Mouse (Mus musculus) midbrain, embryonic 12.5 days (tissue): ENCODE measurements around the gene Gm3164. TPM values are rescaled to one million over a fixed set of nuclear protein-coding genes. Genes with fewer than 3 reads are reported as not detected.
A peak's percentile ranks its signal among the peaks of the same experiment; 100 is the strongest.
"Not testable (repeated sequence)": the region's sequence is repeated elsewhere in the genome, so short reads cannot be mapped to it uniquely, and the experiment has no call there.

Source experiments
- ATAC-seq: fragments of 200-750 bp; cut with Nextera tagmentation; 2 replicates; pipeline ENCODE4 v1.8.0; 2017; ENCODE audit warnings: low read depth, moderate TSS enrichment, moderate library complexity; ENCODE audit not compliant: low FRiP score
- H3K27ac ChIP-seq: fragments of 300-500 bp; sonication (generic); replicated peaks from 2 replicates; pipeline ENCODE4 v1.5.1; 2016; ENCODE audit warnings: mild to moderate bottlenecking
- H3K27me3 ChIP-seq: fragments of 300-500 bp; sonication (generic); 2 replicates; pipeline ENCODE4 v1.6.1; 2016; ENCODE audit warnings: mild to moderate bottlenecking
- H3K36me3 ChIP-seq: fragments of 300-500 bp; sonication (generic); 2 replicates; pipeline ENCODE4 v1.6.1; 2016
- H3K4me1 ChIP-seq: fragments of 300-500 bp; sonication (generic); 2 replicates; pipeline ENCODE4 v1.6.1; 2016
- H3K4me2 ChIP-seq: fragments of 300-500 bp; sonication (generic); replicated peaks from 2 replicates; pipeline ENCODE4 v1.6.1; 2016; ENCODE audit warnings: mild to moderate bottlenecking, moderate library complexity
- H3K4me3 ChIP-seq: fragments of 300-500 bp; sonication (generic); 2 replicates; pipeline ENCODE4 v1.5.1; 2016; ENCODE audit warnings: mild to moderate bottlenecking
- H3K9ac ChIP-seq: fragments of 300-500 bp; sonication (generic); replicated peaks from 2 replicates; pipeline ENCODE4 v1.6.1; 2016; ENCODE audit warnings: mild to moderate bottlenecking, moderate library complexity
- H3K9me3 ChIP-seq: fragments of 300-500 bp; sonication (generic); 2 replicates; pipeline ENCODE4 v1.6.1; 2016; ENCODE audit warnings: mild to moderate bottlenecking
- WGBS: fragments of 180-500 bp; shearing (Covaris S2); methylation state at CpG from one replicate; pipeline ENCODE4 v1.1.7; 2016; 5-methylcytosine and 5-hydroxymethylcytosine counted together
- polyA plus RNA-seq: library from polyadenylated mRNA; unstranded; fragments of >200 nt; fragmentation: Nextera tagmentation; extraction: Ambion mirVana; gene quantifications from 2 replicates; pipeline ENCODE4 v1.2.1, GENCODE M21; 2016

The Gm3164 gene
- polyA plus RNA-seq = 0.74 and 1.0 TPM in 2 replicates

DNA sequence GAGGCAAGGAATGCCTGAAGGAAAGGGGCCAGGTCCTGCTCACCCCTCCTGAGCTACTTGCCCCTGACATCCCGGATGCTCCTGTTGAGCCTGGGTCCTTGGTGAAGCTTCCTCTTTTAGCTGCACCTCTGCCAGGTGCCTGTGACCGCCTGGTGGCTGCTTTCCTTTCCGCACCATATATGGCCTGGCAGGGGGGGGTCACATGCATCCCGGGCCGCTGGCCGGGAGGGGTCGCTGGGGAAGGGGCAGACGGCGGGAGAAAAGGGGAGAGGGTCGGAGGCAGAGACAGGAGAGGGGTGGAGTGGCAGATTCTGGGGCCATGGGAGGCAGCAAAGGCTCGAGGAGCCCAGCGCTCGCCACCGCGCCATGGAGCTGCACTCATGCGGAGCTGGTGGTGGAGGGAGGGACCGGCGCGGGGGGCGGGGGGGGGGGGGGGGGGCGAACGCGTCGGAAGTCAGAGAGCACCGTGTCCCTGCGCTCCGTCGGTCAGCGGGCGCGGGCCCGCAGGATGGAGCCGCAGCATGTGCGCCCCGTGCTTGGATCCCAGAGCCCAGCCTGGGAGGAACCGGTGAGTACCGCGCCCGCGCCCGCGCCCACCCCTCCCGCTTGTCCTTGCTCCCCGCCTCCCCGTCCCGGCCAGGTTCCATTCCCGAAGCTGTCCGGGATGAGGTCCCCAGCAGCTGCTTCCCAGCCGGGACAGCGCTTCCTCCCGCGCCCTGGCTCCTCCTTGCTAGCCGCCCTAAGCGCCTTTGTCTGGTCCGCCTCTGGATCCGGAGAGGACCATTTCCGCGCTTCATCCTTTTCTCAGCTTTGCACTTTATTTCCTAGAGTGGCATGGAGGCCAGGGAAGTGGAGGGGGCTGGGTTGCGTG lies at the start of gene Gm3164:
Gene Gm3164 (plus strand): TSS at position 484 of the 871 bp plus-strand sequence.
- peak within 1 kb of the TSS; percentile 44 for H3K9ac ChIP-seq
- not testable (repeated sequence) for ATAC-seq

DNA sequence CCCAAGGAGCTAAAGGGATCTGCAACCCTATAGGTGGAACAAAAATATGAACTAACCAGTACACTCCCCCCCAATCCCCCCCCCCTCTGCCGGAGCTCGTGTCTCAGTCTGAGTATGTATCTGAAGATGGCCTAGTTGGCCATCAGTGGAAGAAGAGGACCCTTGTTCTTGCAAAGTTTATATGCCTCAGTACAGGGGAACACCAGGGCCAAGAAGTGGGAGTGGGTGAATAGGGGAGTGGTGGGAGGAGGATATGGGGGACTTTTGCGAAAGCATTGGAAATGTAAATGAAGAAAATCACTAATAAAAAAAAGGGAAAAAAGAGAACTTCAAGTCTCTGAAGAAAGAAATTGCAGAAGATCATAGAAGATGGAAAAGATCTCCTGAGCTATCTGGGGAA lies 46.3 kb upstream of the Gm3164 start:
- not testable (repeated sequence) for H3K4me1 ChIP-seq, H3K27me3 ChIP-seq, H3K4me2 ChIP-seq, H3K9ac ChIP-seq, H3K36me3 ChIP-seq, H3K9me3 ChIP-seq, H3K27ac ChIP-seq, H3K4me3 ChIP-seq, ATAC-seq
- 88% methylated on average over 3 of the region's 3 CpGs for WGBS

More for the DNA sequence above, at the start of gene Gm3164:
- Histone ChIP-seq H3K4me2 (peak within 1 kb of the TSS; percentile 63), H3K4me3 (peak within 1 kb of the TSS; percentile 52)
- under 1% methylated on average over 24 of the region's 59 CpGs for WGBS
- H3K4me1 ChIP-seq, H3K9me3 ChIP-seq, H3K36me3 ChIP-seq, H3K27me3 ChIP-seq, H3K27ac ChIP-seq: not testable (repeated sequence)

DNA sequence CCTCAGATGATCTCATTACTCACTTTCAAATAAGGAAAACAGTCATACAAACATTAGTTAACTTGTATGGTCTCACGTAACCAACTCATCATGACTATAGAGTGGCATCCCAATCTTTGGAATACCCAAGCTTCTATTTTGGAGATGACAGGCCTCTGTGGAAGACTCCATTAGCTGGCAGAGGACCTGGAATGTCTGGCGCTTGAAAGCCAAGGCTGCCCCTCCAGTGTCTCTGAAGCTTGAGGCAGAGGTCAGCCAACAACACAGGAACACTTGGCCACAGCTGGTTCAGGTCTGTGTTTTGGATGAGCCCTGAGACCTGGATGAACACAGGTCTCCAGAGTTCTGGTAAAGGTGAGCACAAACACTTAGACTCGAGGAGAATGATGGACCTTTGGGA lies 45.6 kb upstream of the Gm3164 start:
- H3K27ac ChIP-seq, H3K9ac ChIP-seq, H3K9me3 ChIP-seq, H3K4me1 ChIP-seq, H3K36me3 ChIP-seq, H3K27me3 ChIP-seq, H3K4me2 ChIP-seq, H3K4me3 ChIP-seq, ATAC-seq: not testable (repeated sequence)
- 83% methylated on average over 3 of the region's 3 CpGs for WGBS

DNA sequence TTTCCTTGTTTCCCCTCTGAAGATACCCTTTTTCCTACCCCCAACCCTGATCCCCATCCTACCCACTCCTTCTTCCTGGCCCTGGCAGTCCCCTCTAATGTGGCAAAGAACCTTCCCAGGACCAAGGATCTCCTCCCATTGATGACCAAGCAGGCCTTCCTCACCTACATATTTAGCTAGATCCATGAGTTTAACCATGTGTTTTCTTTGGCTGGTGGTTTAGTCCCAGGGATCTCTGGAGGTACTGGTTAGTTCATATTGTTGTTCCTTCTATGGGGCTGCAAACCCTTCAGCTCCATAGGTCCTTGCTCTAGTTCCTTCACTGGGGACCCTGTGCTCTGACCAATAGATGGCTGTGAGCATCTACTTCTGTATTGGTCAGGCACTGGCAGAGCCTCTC lies 37.4 kb upstream of the Gm3164 start:
- H3K4me3 ChIP-seq, H3K4me2 ChIP-seq, H3K27me3 ChIP-seq, ATAC-seq, H3K27ac ChIP-seq, H3K36me3 ChIP-seq, H3K9me3 ChIP-seq, H3K9ac ChIP-seq, H3K4me1 ChIP-seq: not testable (repeated sequence)

DNA sequence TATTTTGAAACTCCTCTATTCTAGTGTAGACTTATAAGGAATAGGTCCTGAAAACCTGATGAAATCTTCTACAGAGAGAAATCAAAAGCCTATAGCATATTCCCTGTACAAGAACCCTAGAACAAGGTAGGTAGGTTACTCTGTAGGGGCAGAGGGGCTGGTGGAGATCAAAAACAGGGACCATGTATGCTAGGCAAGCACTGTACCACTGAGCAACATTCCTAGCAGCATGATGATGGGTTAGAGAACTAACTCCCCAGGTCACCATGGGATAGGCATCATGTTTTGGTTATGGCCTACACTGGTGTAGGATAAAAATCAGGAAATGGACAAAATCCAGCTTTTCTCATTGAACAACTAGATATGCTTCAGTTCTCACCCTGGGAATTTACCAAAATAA lies 29.6 kb upstream of the Gm3164 start:
- H3K4me1 ChIP-seq, H3K27ac ChIP-seq, H3K9ac ChIP-seq, H3K4me2 ChIP-seq, H3K9me3 ChIP-seq, ATAC-seq, H3K27me3 ChIP-seq, H3K36me3 ChIP-seq, H3K4me3 ChIP-seq: not testable (repeated sequence)

DNA sequence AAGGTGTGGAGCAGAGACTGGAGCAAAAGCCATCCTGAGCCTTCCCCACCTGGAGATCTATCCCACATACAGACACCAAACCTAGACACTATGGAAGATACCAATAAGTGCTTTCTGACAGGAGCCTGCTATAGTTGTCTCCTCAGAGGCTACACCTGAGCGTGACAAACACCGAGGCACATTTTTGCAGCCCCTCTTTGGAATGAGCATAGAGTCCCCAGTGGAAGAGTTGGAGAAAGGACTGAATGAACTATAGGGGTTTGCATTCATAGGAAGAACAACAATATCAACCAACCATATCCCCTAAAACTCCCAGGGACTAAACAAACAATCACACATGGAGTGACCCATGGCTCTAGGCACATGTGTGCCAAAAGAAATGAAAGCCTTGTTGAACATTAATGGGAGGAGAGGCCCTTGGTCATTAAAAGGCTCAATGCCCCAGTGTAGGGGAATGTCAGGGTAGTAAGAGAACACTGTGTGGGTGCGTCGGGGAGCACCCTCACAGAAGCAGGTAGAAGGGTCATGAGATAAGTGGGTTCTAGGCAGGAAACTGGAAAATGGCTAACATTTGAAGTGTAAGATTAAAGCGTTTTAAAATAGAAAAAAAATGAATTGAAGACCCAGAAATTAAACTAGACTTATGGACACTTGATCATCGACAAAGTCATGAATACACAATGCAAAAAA lies 22.3 kb upstream of the Gm3164 start:
- H3K4me3 ChIP-seq, ATAC-seq, H3K9me3 ChIP-seq, H3K27me3 ChIP-seq, H3K27ac ChIP-seq, H3K9ac ChIP-seq, H3K36me3 ChIP-seq, H3K4me2 ChIP-seq, H3K4me1 ChIP-seq: not testable (repeated sequence)
- WGBS = 98% methylated on average over 4 of the region's 6 CpGs

DNA sequence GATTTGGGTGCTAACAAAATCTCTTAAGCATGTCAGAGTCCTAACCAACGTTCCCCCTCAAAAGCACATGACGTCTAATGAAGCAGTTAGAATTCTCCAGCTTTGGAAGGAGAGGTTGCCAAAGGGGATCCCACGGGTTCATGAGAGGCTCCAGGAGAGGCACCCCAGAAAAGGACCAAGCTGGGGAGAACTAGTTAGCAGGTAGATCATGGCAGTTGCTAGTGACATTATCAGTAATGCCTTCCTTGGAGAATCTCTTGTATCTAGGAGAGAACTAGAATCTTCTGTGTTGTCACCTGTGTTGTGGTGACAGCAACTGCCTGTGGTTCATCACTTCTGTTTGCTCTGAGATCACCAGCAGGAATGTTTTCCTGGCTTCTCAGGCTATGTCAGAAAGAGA lies 18.0 kb upstream of the Gm3164 start, which contains the start of gene Gm3159:
Gene Gm3159 (plus strand): TSS at position 301 of the 400 bp plus-strand sequence.
- not testable (repeated sequence) for H3K4me3 ChIP-seq, H3K9me3 ChIP-seq, H3K9ac ChIP-seq, H3K36me3 ChIP-seq, H3K27ac ChIP-seq, ATAC-seq, H3K4me2 ChIP-seq, H3K27me3 ChIP-seq, H3K4me1 ChIP-seq
- WGBS = 83% methylated on average over 2 of the region's 3 CpGs

GRCm38 (mm10) chr14:4398624-4399023 lies 16.6 kb upstream of the Gm3164 start:
- not testable (repeated sequence) for H3K27ac ChIP-seq, H3K4me2 ChIP-seq, H3K4me1 ChIP-seq, H3K9ac ChIP-seq, H3K9me3 ChIP-seq, ATAC-seq, H3K4me3 ChIP-seq, H3K27me3 ChIP-seq, H3K36me3 ChIP-seq

GRCm38 (mm10) chr14:4400115-4400789 lies 15.0 kb upstream of the Gm3164 start:
- ATAC-seq, H3K4me2 ChIP-seq, H3K36me3 ChIP-seq, H3K4me1 ChIP-seq, H3K9me3 ChIP-seq, H3K27ac ChIP-seq, H3K27me3 ChIP-seq, H3K9ac ChIP-seq, H3K4me3 ChIP-seq: not testable (repeated sequence)
- 89% methylated on average over 5 of the region's 5 CpGs for WGBS

GRCm38 (mm10) chr14:4401245-4401644 lies 14.0 kb upstream of the Gm3164 start:
- not testable (repeated sequence) for H3K9ac ChIP-seq, ATAC-seq, H3K4me2 ChIP-seq, H3K9me3 ChIP-seq, H3K27ac ChIP-seq, H3K4me1 ChIP-seq, H3K4me3 ChIP-seq, H3K27me3 ChIP-seq, H3K36me3 ChIP-seq
- WGBS = 73% methylated on average over 5 of the region's 5 CpGs

DNA sequence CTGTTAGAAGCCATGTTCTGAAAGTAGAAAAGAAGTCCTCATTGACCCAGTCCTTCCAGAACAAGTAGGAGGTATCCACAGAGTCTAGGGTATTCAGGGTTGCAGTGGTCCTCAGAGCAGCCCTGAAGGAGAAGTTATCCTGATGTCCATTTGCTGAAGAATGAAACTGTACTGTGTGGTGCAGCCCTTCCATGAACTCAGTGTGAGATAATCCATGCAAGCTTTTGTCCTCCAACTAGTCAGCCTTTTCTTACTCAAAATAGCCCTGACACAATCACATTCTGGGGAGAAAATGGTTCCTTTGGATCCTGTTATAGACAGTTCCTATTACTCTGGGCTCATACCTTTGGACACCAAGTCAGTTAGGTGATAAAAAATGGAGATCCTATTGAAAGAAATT lies 11.4 kb upstream of the Gm3164 start:
- not testable (repeated sequence) for H3K36me3 ChIP-seq, H3K9ac ChIP-seq, H3K4me1 ChIP-seq, H3K4me3 ChIP-seq, ATAC-seq, H3K27me3 ChIP-seq, H3K27ac ChIP-seq, H3K9me3 ChIP-seq, H3K4me2 ChIP-seq

- H3K9me3 ChIP-seq, H3K4me3 ChIP-seq, H3K36me3 ChIP-seq, H3K27ac ChIP-seq, H3K9ac ChIP-seq, ATAC-seq, H3K27me3 ChIP-seq, H3K4me2 ChIP-seq, H3K4me1 ChIP-seq: not testable (repeated sequence)
- WGBS = 47% methylated on average over 1 of the region's 1 CpGs
These were observed 5.3 kb upstream of the Gm3164 start for GRCm38 (mm10) chr14:4409939-4410338.
